Mouse (Mus musculus) kidney, adult 9 months (tissue): ENCODE results near the gene D17Wsu92e.
A peak's percentile ranks its signal among the peaks of the same experiment; 100 is the strongest.

Experiments used
- DNase-seq: peaks from one replicate; pipeline ENCODE4 v3.0.0; 2022

Gene D17Wsu92e

DNA sequence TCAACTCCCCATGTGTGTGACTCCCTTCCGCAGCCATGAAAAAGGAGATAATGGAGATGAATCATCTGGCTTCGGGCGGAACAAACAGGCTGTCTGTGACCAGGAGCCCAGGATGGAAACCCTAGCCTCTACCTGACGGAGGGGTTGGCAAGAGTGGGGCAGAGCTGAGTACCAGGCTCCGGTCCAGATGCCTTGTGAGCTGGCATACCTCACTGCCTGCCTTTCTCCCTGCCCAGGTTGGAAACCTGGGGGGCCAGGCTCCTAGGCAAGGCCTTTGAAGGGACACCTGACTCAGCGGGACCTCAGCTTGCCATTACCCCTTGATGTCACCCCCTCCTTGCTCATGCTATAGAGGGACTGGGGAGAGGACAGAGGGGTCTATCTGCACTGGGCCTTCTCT, 79.5 kb downstream of the D17Wsu92e start:
- no peak for DNase-seq

DNA sequence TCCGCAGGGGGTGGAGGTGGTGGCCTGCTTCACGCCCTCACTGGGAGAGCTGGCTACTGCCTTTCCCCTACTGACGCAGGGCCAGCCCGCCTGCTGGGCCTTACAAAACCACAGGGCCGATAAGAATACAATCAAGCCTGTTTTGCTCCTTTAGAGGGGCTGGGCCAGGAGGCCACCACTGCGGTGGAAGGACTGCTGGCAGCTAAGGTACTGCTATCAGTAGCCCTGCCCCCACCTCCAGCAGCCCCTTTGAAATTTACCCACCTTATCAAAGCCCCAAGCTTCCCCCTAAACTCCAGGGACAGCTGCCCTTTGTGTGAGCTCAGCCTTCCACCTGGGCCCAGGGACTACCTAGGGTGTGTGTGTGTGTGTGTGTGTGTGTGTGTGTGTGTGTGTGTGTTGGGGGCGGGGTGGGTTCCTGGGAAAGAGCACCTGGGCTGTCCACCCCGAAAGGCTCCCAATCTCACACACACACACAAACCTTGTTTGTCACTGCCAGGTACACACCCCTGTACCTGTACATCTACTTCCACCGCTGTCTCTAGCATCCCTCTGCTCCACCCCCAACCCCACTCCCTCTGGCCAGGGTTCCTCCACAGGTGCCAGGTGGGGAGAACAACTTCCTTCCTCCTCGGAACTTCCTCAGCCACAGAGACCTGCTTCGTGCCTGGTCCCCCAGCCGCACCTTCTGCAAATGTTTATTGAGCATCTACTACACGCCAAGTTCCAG, 85.9 kb downstream of the D17Wsu92e start:
- no peak for DNase-seq

DNA sequence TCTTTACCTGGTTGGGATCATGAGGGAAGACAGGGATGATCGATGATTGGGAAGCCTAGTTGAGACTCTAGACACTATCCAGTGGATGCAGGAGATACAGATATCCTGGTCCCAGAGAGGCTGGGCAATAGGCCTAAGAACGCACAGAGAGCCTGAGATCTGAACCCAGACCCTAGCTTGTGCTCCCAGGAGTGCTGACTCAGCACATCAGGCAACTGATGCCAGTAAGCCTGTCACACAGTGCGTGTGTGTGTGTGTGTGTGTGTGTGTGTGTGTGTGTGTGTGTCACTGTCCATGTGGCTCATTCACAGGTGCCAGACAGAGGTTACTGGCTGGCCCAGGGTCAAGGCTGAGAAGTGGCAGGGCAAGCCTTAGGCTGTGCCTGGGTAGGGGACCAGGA, 87.8 kb downstream of the D17Wsu92e start:
- DNase-seq, result no peak

DNA sequence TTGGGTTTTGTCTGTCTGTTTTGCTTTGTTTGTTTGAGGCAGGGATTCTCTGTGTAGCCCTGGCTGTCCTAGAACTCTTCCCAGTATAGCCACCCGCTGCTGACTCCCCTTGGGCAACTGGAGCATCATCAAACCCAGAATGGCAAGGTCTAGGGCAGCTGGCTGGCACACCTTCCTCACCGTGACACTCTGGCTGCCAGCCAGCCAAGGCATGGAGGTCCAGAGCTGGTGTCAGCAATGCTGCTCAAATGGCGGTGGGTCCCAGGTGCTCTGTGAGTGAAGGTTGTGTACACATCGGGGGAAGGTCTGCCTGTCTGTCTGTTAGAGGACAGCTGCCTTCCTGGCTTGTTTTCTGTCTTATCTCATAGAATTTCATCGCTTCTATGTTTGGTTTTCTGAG, 88.3 kb downstream of the D17Wsu92e start:
- no peak for DNase-seq

DNA sequence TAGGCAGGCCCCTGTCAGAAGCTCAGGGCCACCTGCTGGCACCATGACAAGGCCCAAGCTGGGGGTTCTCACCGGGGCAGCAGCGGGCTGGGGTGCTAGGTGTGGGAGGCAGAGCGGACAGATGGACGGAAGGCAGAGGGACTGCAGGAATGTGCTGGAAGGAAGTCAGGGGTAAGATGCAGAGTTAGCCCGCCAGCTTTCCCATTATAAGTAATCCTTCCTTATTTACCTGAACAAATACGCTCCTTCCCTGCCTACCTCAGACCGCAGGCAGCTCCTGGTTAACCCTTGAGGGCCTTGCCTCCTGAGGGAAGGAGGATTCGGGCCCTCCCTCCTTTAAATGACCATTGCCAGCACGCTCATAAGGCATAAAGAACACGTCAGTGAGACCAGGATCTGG, 91.7 kb downstream of the D17Wsu92e start, which contains the start of gene Spdef:
Gene Spdef (minus strand): TSS at position 186 of the 400 bp plus-strand sequence.
- no peak for DNase-seq

DNA sequence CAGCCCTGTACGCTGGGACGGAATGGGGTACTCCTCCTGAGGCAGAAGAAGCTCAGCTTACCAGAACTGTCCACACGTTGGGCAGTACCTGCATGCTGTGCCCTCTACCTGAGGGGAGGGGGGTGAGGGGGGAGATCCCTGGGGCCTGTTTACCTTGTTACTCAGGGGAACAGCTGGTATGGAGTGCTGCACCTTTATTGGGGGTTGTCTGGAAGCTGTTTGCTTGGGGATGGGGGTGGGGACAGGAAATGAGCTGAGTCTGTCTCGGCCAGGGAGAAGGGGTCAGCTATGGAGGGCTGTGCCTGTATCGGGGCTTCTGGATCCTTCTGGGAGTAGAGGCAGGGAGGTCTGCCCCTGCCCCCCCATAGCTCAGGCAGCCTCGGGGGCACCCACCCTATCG, 93.9 kb downstream of the D17Wsu92e start:
- DNase-seq, result no peak

DNA sequence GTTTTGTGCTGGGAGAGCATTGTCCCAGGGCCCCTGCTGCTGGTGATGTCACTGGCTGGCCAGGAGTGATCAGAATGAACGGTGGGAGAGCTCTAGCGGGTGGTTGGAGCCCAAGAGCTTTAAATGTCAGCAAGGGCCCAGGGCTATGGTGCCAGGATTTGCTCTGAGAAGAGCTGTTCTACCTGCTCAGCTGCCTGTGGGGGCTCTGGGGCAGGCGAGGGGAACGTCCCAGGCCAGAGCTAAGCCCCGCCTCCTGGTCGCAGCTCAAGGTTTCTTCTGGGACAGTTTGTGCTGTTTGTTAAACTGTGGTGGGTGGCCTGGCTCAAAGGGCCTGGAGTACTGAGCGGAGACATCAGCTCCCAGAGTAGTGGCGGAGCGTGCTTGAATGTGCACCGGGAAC, 95.0 kb downstream of the D17Wsu92e start:
- no peak for DNase-seq

DNA sequence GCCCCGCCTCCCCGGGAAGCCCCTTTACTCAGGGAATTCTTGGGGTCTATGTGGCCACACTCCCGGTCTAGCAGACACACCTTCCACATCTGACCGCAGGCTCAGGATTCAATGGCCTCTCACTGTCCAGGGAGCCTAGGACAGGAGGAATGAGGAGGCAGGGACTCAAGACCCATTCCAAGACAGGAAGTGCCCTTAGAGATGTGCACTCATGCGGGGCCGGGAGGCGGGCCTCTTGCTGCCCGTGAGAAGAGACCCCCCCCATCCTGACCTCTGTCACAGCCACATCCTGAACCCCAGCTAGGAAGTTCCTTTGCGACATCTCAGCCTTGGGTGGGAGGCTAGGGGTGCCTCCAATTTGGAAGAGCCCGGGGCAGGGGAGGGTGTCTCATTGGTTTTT, 95.4 kb downstream of the D17Wsu92e start:
- no peak for DNase-seq

DNA sequence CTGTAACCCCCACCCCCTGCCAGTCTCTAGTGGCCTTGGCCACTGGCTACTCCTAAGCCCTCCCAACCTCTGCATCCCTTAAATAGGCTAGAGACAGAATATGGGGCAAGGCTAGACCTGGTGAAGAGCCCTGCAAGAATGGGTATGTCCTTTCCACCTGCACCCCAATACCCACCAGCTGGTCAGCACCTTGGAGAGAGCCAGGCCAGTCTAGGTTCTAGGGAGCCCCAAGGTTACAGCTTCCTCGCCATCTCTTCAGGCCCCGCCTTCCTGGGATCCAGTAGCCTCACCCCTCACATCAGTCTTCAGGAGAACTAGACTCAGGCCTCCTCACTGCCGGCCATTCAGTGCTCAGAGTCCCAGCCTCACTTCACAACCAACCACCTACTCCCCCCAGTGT, 96.1 kb downstream of the D17Wsu92e start:
- no peak for DNase-seq

DNA sequence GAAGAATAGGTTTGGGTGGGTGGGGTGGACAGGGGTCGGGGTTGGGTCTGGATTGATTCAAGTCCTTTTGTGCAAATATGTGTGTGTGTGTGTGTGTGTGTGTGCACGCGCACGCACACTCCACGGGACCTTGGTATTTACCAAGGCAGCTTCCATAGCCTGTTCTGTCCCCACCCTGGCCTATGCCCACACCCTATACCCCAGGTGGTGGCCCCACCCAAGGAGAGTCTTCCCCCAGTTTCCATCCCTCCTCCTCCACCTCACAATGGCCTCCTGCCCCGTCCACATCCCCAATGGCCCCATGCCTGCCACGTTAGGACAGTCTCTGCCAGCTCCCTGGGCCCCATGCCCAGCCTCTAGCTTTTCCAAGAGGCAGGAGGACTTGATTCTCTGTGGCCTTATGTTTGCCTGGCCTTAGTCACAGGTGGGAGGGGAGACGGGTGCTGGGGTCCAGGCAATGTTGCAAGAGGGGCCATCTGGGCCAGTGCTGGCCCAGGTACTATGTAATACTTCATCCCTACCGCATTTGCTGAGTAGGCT, 99.3 kb downstream of the D17Wsu92e start:
- DNase-seq, result no peak

DNA sequence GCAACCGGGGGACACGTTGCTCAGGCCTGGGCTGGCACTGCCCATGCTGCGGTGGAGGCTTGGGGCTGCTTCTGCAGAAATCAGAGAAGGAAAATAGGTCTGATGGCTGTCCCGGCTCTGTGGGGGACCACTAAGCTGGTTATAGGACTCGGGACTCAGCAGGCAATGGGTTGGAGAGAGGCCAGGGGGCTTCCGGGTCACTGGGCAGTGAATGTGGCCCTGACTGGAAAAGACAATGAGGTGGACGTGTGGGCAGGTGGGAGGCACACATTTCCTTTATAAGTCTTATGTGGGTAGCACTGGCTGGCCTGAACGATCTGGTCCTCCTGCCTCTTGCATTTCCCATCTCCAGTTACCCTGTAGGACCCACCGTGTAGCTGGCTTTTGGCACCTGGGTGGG, 100.1 kb downstream of the D17Wsu92e start:
- no peak for DNase-seq

DNA sequence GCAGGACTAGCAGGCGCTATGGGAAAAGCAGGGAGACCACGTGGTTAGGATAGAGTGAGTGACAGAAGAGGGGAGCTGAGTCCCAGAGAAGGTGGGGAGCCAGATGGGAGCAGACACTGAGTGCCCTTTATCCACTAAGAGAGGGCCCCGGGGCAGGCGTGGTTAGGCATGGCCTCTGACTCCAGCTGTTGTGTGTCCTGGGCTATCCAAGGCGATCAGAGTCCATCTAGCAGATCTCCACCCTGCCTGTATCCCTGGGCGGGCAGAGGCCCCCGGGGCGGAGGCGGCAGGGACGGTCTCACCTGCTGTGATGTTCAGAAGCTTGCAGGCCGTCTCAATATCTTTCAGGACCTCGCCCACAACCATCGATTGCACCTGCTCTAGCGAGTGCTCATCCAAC, 100.8 kb downstream of the D17Wsu92e start:
- DNase-seq, result no peak

DNA sequence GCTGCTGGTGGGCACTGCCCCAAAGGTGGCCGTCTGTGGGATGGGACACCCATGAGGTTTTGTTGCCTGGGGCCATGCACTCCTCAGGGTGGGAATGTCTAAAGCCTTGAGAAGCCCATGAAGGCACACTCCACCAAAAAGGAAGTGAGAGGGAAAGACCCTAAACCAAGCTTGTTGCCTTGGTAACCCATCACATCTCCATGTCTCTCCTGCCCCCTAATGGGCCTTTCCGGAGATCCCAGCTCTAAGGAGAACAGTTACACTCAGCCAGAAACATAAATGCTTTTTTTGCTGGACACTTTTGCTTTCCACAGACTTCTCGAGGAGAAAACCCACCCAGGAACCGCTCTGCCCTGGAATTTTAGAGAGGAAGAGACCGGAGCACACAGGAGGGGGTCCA, 102.2 kb downstream of the D17Wsu92e start:
- DNase-seq, result no peak

DNA sequence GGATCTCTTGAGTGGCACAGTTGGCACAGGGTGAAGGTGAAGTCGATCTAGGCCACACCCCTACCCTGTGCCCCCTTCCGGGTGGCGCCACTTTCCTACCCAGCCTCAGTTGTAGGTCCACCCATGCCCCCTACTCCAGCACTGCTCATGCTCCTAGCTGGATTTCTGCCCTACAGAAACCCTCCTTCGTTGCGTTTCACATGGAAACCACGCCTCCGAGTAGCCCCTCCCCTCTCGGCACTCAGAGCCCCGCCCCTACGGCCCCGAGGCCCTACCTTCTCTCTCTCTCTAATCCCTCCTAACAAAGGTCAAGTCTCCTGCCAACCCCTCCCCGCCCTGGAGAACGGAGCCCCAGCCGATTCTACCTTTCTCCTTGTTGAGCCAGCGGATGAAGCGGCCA, 103.6 kb downstream of the D17Wsu92e start:
- peak; percentile 67 for DNase-seq

DNA sequence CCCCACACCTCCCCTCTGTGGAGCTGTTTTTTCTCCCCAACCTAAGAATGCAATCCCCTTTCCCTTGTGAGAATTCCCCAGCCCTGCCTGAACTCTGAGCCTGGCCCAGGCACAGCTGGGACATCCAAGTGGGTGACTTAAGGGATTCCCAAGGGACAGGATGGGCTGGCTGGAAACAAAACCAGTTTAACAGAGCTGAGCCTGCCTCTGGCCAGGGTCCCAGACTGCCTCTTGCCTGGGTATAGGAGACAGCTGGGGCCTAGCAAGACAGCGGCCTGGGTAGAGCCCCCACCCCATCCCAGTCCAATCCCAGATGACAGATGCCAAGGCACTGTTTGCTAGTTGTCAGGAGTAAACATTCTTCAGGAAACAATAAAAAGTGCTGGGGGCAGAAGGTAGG, 107.6 kb downstream of the D17Wsu92e start:
- no peak for DNase-seq

DNA sequence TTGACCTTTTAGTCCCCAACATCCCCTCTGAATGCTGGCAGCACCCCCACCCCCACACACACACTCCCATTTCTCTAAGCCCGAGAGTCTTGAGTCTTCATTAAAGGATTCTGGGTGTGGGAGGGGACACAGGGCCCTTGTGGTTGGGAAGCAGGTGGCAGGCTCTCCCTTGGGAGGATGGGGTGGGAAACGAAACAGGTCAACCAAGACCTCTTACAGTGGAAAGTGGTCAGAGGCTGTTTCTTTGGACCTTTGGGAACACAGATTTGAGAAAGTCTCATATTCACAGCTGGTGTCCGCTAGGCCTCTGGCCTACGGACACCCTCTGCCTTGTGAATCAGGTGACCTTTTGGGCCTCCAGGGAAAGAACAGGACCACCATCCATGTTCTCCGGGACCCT, 110.8 kb downstream of the D17Wsu92e start:
- DNase-seq, result no peak

DNA sequence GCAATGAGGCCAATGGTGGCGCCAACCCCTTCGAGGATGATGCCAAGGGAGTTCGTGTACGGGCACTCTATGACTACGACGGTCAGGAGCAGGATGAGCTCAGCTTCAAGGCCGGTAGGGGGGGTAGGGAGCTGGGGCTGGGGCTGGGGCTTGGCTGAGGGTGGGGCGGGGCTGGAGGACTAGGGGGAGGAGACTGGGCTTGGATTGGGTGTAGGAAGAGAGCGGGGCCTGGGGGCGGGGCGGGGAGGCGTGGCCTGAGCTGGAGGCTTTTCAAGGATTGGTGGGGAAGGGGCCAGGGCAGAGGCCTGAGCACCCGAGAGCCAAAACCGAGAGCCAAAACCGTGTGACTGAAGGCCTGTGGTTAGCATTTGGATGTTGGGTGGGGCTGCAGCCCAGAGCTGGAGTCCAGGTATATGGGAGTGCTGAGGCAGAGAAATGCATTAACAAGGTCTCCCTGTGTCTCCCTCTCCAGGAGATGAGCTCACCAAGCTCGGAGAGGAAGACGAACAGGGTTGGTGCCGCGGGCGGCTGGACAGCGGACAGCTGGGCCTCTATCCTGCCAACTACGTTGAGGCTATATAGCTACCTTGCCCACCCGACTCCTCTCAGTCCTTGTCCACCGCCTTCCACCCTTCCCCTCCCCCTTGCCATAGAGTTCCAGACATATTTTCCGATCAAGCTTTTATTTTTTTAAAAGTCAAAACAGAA, 112.3 kb downstream of the D17Wsu92e start:
- peak; percentile 28 for DNase-seq

DNA sequence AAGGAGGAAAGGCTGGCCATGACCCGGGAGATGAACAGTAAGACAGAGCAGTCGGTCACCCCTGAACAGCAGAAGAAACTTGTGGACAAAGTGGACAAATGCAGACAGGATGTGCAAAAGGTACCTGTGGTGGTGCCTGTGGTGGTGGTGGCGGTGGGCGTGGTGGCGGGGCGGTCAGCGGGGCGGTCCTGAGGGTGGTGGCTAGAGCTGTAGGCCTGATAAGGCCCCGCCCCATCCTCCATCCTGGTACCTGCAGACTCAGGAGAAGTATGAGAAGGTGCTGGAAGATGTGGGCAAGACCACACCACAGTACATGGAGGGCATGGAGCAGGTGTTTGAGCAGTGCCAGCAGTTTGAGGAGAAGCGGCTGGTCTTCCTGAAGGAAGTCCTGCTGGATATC, 114.8 kb downstream of the D17Wsu92e start:
- no peak for DNase-seq

DNA sequence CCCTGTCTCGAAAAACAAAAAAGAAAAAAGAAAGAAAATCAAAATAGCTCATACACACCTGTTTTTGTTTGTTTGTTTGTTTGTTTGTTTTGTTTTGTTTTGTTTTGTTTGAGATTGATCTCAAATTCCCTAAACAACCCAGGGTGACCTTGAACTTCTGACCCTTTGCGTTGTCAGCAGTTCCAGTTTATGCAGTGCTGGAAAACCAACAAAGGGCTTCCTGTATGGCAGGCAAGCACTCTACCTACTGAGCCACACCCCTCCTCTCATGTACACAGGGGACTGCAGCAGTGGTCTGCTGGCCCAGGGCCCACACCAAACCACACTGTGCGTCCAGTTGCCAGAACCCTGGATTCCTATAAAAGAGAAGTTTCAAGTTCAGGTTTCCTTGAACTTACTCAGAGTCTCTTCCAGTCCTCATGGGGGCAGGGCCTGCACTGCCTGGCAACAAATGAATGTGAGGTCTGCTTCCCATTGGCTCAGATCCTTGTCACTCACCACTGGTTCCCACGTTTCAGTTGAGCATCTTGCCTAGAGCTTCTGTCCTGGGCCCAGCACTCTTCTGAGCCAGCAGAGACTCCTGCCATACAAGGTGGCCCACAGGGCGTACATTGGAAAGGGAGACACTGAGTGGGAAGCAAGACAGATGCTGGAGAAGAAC, 116.4 kb downstream of the D17Wsu92e start:
- no peak for DNase-seq

DNA sequence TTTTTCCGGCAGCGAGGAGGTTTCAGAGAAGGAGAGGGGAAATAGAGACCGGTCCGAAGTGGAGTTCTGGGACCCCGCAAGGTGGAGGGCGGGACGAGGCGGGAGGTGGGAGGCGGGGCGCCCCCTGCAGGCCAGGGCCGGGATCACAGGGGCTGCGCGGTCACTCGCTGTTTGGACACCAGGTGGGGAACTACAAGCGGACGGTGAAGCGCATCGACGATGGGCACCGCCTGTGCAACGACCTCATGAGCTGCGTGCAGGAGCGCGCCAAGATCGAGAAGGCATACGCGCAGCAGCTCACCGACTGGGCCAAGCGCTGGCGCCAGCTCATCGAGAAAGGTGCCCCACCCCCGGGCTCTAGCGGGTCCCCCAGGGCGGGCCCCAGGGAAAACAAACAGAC, 117.9 kb downstream of the D17Wsu92e start:
- peak; percentile 39 for DNase-seq

DNA sequence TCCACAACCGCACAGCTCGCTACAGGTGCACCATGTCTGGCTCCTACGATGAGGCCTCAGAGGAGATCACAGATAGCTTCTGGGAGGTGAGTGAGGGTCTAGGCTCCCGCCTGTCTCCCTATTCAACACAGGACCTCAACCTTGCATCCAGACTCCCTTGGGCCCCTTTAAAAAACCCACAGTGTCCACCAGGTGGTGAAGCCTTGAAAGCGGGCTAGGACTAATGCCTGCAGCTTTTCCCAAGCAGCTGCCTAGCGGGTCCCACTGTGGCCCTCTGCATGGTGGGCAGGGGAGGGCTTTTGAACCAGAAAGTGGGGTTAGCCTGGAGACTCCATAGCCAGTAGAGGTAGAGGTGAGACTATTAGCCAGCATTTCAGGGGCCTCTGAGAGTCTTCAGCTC, 118.6 kb downstream of the D17Wsu92e start:
- no peak for DNase-seq
